Mouse (Mus musculus) brain, embryonic 14.5 days (tissue): ENCODE data around the gene Mcm10.

Experiments used
- CTCF ChIP-seq: fragments of 200-500 bp; IDR thresholded peaks from 2 replicates; pipeline ENCODE4 v1.5.1; 2012; ENCODE audit warnings: inconsistent platforms, mild to moderate bottlenecking, moderate library complexity, borderline replicate concordance; ENCODE audit not compliant: insufficient read depth, insufficient read length; ENCODE audit errors: extremely low read depth
- POLR2A ChIP-seq: fragments of 200-500 bp; IDR thresholded peaks from 2 replicates; pipeline ENCODE4 v1.6.1; 2012; ENCODE audit warnings: mild to moderate bottlenecking, inconsistent platforms, borderline replicate concordance; ENCODE audit not compliant: poor library complexity, insufficient read depth, insufficient read length, severe bottlenecking; ENCODE audit errors: extremely low read depth

DNA sequence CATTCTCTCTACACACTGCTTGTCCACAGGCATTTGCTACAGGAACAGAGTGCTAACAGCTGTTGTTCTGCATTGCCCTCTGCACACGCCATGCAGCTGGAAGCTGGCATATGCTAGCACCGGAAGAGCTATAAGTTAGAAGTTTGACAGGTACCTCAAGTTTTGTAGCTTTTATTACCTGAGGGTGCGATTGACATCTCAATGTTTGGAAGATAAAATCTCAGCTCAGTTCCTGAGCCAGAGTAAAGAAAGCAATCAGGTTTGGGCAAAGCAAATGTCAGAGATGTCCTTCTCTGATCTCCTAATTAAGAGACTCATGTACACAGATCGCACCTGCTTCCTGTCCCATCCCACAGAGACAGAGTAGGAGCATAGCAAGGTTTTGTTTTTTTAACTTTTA, 25.8 kb downstream of the Mcm10 start:
- TF ChIP-seq POLR2A (no peak), CTCF (no peak)
